8 mouse cellular contexts compared by ENCODE assay signal in genomic region chr14:31435018-31435915, GRCm38 (mm10). TPM values are rescaled to one million over a fixed set of nuclear protein-coding genes. Genes with fewer than 3 reads are reported as not detected.
DNase-seq lines count a peak whose midpoint lies in the region; ATAC-seq and TF ChIP-seq lines count a peak whose summit lies in the region.

No protein-coding gene starts in this region.

- H3K4me1 ChIP-seq in embryonic fibroblast, embryonic 13.5 days (ENCODE audit: control insufficient read depth, insufficient read depth, low read length): no peaks in the 10 kb centered on the region
- peaks cover 50% of the 10 kb centered on the region for H3K4me1 ChIP-seq in liver, embryonic 13.5 days (replicated peaks)
- H3K4me1 ChIP-seq in olfactory bulb, adult 2 months (ENCODE audit: control insufficient read depth, insufficient read depth, low read length): peaks cover 17% of the 10 kb centered on the region; the same call in 1 of the 2 replicates

- H3K4me3 ChIP-seq in embryonic fibroblast, embryonic 13.5 days (ENCODE audit: insufficient read depth, low read length): peak overlapping the region; percentile 68
- peak overlapping the region; percentile 67 for H3K4me3 ChIP-seq in liver, embryonic 13.5 days (replicated peaks)
- peak overlapping the region; percentile 80 for H3K4me3 ChIP-seq in olfactory bulb, adult 2 months (ENCODE audit: insufficient read depth, low read depth, low read length)

- DNase-seq in left cerebral cortex, postnatal 10 days (ENCODE audit: extremely low spot score in 1 of 2, low spot score in 2 of 2): peak; percentile 44 to 56
- DNase-seq in left cerebral cortex, adult 8-10 months (ENCODE audit: low spot score in 2 of 2): no peak
- DNase-seq in ZHBTc4 (ENCODE audit: low read depth, low spot score): peak; percentile 14
- peak; percentile 56 for DNase-seq in hindlimb bud, embryonic 11.5 days (ENCODE audit: extremely low spot score, low read depth, low spot score)
- DNase-seq in liver, embryonic 13.5 days: no peak
- DNase-seq in layer of hippocampus, adult 9-10 months (ENCODE audit: low spot score): no peak

- no peaks in the 10 kb centered on the region for H3K36me3 ChIP-seq in liver, embryonic 13.5 days

- peaks cover 37% of the 10 kb centered on the region for H3K27me3 ChIP-seq in liver, embryonic 13.5 days

- TF ChIP-seq CTCF in embryonic fibroblast, embryonic 13.5 days (IDR thresholded peaks at IDR 0.05; ENCODE audit: borderline replicate concordance, insufficient read depth, low read length): no peak; the same call in 1 of the 2 replicates
- no peak for TF ChIP-seq CTCF in olfactory bulb, adult 2 months (IDR thresholded peaks at IDR 0.05; ENCODE audit: insufficient read depth, low read depth, low read length)

- intact Hi-C loops in left cerebral cortex, postnatal 10 days (cut with DNase I): no loop called here

- peak; percentile 16 for ATAC-seq in liver, embryonic 13.5 days (ENCODE audit: low read depth)

- H3K9ac ChIP-seq in liver, embryonic 13.5 days: peak overlapping the region; percentile 73

- WGBS in liver, embryonic 13.5 days (ENCODE audit: insufficient replicate concordance): 4% methylated on average over 53 of the region's 53 CpGs
- 2% methylated on average over 53 of the region's 53 CpGs for WGBS in olfactory bulb, adult 2 months

- no peak overlapping the region for H3K27ac ChIP-seq in embryonic fibroblast, embryonic 13.5 days (ENCODE audit: insufficient read depth, low read length)
- H3K27ac ChIP-seq in liver, embryonic 13.5 days: peak overlapping the region; percentile 71
- H3K27ac ChIP-seq in olfactory bulb, adult 2 months (ENCODE audit: insufficient read depth, low read depth, low read length): peak overlapping the region; percentile 27; the same call in 1 of the 2 replicates

- H3K4me2 ChIP-seq in liver, embryonic 13.5 days: peak overlapping the region; percentile 85

- no peak for TF ChIP-seq POLR2A in embryonic fibroblast, embryonic 13.5 days (IDR thresholded peaks at IDR 0.05; ENCODE audit: low read depth, low read length)
- no peak for TF ChIP-seq POLR2A in olfactory bulb, adult 2 months (IDR thresholded peaks at IDR 0.05; ENCODE audit: insufficient read depth, low read depth, low read length)

- H3K9me3 ChIP-seq in liver, embryonic 13.5 days (replicated peaks): no peaks in the 10 kb centered on the region

RNA-seq across cellular contexts. Expression of gene Sh3bp5, which starts 0.6 kb away (rescaled TPM):
- 10 to 100 TPM; 76.4 to 80.0 TPM for total RNA-seq in left cerebral cortex, postnatal 10 days (2021)
- 10 to 100 TPM; 44.6 to 70.2 (median 56.1) TPM for total RNA-seq in left cerebral cortex, adult 8-10 months (2022)
- 25.0 and 29.1 TPM in 2 replicates for polyA plus RNA-seq in embryonic fibroblast, embryonic 13.5 days (2011; ENCODE audit: insufficient read length, low read depth, missing spikeins)
- polyA plus RNA-seq in liver, embryonic 13.5 days (2015; fragmentation: Nextera tagmentation; extraction: Ambion mirVana): 13.3 and 16.2 TPM in 2 replicates
- polyA plus RNA-seq in olfactory bulb, adult 2 months (2012; ENCODE audit: insufficient read depth, insufficient read length, low replicate concordance, missing spikeins): not detected in 2 replicates

RNA-seq across cellular contexts. Expression of gene Eaf1, which starts 58.9 kb away (rescaled TPM):
- total RNA-seq in left cerebral cortex, postnatal 10 days (2021): 10 to 100 TPM; 13.1 to 14.2 TPM
- 10 to 100 TPM; 12.5 to 16.6 (median 13.3) TPM for total RNA-seq in left cerebral cortex, adult 8-10 months (2022)
- 30.0 and 35.3 TPM in 2 replicates for polyA plus RNA-seq in embryonic fibroblast, embryonic 13.5 days (2011; ENCODE audit: insufficient read length, low read depth, missing spikeins)
- 24.1 and 31.7 TPM in 2 replicates for polyA plus RNA-seq in liver, embryonic 13.5 days (2015; fragmentation: Nextera tagmentation; extraction: Ambion mirVana)
- not detected in 2 replicates for polyA plus RNA-seq in olfactory bulb, adult 2 months (2012; ENCODE audit: insufficient read depth, insufficient read length, low replicate concordance, missing spikeins)

RNA-seq across cellular contexts. Expression of gene Mettl6, which starts 59.6 kb away (rescaled TPM):
- 10 to 100 TPM; 26.5 to 27.3 TPM for total RNA-seq in left cerebral cortex, postnatal 10 days (2021)
- total RNA-seq in left cerebral cortex, adult 8-10 months (2022): 10 to 100 TPM; 30.8 to 37.8 (median 34.0) TPM
- polyA plus RNA-seq in embryonic fibroblast, embryonic 13.5 days (2011; ENCODE audit: insufficient read length, low read depth, missing spikeins): 55.8 and 57.7 TPM in 2 replicates
- 36.5 and 43.0 TPM in 2 replicates for polyA plus RNA-seq in liver, embryonic 13.5 days (2015; fragmentation: Nextera tagmentation; extraction: Ambion mirVana)
- not detected in 2 replicates for polyA plus RNA-seq in olfactory bulb, adult 2 months (2012; ENCODE audit: insufficient read depth, insufficient read length, low replicate concordance, missing spikeins)

Comparison
In these comparisons a context has a peak if more than half of its experiments do, and no peak if none do; other contexts are left out.
1. DNase-seq: peak in left cerebral cortex, postnatal 10 days (2 of 2), ZHBTc4 (single experiment) and hindlimb bud, embryonic 11.5 days (single experiment); none in left cerebral cortex, adult 8-10 months (0 of 2), liver, embryonic 13.5 days (single experiment) and layer of hippocampus, adult 9-10 months (single experiment).
2. RNA of gene Sh3bp5, which starts 0.6 kb away (polyA plus RNA-seq): 25.0 to 29.1 TPM in embryonic fibroblast, embryonic 13.5 days and 13.3 to 16.2 TPM in liver, embryonic 13.5 days; not detected in olfactory bulb, adult 2 months; every median in the first group is over 10 times any median in the second.
3. Peak in every context shown above with its lines, with median percentiles within 50 percentile points of each other: H3K4me3 ChIP-seq.